Mouse (Mus musculus): ENCODE data around the gene Snf8. TPM values are rescaled to one million over a fixed set of nuclear protein-coding genes. Genes with fewer than 3 reads are reported as not detected.

Gene Snf8
- polyA plus RNA-seq, 1 experiment from 2014 or later: 142 TPM

GRCm38 (mm10) chr11:96005403-96006271 is 29.0 kb upstream of the Snf8 start, which contains the start of gene Igf2bp1:
Gene Igf2bp1, minus strand, starts transcription at chr11:96005940.
- Histone ChIP-seq H3K9me3 (no peaks in the 10 kb centered on the region), H3K27me3 (no peaks in the 10 kb centered on the region), H3K36me3 (no peaks in the 10 kb centered on the region), H3K4me1 (peaks cover 37% of the 10 kb centered on the region), H3K4me2 (replicated peaks) (peak within 1 kb of the TSS; percentile 82), H3K27ac (replicated peaks) (peak within 1 kb of the TSS; percentile 97), H3K4me3 (peak within 1 kb of the TSS; percentile 74), H3K9ac (replicated peaks) (peak within 1 kb of the TSS; percentile 64)
- peak; percentile 62 for ATAC-seq (replicated peaks)
- WGBS: under 1% methylated on average over 65 of the region's 74 CpGs

GRCm38 (mm10) chr11:96006367-96006851 is 28.3 kb upstream of the Snf8 start:
- Histone ChIP-seq H3K36me3 (no peaks in the 10 kb centered on the region), H3K27me3 (no peaks in the 10 kb centered on the region), H3K4me2 (replicated peaks) (peak overlapping the region; percentile 82), H3K9ac (replicated peaks) (peak overlapping the region; percentile 64), H3K9me3 (no peaks in the 10 kb centered on the region), H3K4me1 (peaks cover 31% of the 10 kb centered on the region), H3K27ac (replicated peaks) (peak overlapping the region; percentile 97), H3K4me3 (peak overlapping the region; percentile 74)
- ATAC-seq (replicated peaks): peak; percentile 44
- under 1% methylated on average over 33 of the region's 33 CpGs for WGBS

- H3K27me3 ChIP-seq: no peaks in the 10 kb centered on the region
- WGBS: under 1% methylated on average over 66 of the region's 67 CpGs
- ATAC-seq (replicated peaks): peak; percentile 79
- H3K27ac ChIP-seq (replicated peaks): peak overlapping the region; percentile 97
- peak overlapping the region; percentile 64 for H3K9ac ChIP-seq (replicated peaks)
- no peaks in the 10 kb centered on the region for H3K9me3 ChIP-seq
- peak overlapping the region; percentile 82 for H3K4me2 ChIP-seq (replicated peaks)
- peaks cover 25% of the 10 kb centered on the region for H3K4me1 ChIP-seq
- no peaks in the 10 kb centered on the region for H3K36me3 ChIP-seq
- H3K4me3 ChIP-seq: peak overlapping the region; percentile 74
Observed at GRCm38 (mm10) chr11:96006852-96007515, 27.7 kb upstream of the Snf8 start.

GRCm38 (mm10) chr11:96007516-96008235 is 27.0 kb upstream of the Snf8 start:
- Histone ChIP-seq H3K4me3 (peak overlapping the region; percentile 74), H3K9me3 (no peaks in the 10 kb centered on the region), H3K9ac (replicated peaks) (peak overlapping the region; percentile 64), H3K36me3 (no peaks in the 10 kb centered on the region), H3K27me3 (no peaks in the 10 kb centered on the region), H3K4me1 (peaks cover 18% of the 10 kb centered on the region), H3K4me2 (replicated peaks) (peak overlapping the region; percentile 82), H3K27ac (replicated peaks) (peak overlapping the region; percentile 97)
- ATAC-seq (replicated peaks): no peak; the same call in 1 of the 2 replicates
- under 1% methylated on average over 33 of the region's 33 CpGs for WGBS

GRCm38 (mm10) chr11:96008827-96009226 is 25.9 kb upstream of the Snf8 start:
- Histone ChIP-seq H3K9me3 (no peaks in the 10 kb centered on the region), H3K9ac (replicated peaks) (no peak overlapping the region), H3K27ac (replicated peaks) (no peak overlapping the region), H3K4me3 (no peak overlapping the region), H3K4me2 (replicated peaks) (no peak overlapping the region), H3K4me1 (peaks cover 9% of the 10 kb centered on the region; the same call in 1 of the 2 replicates), H3K36me3 (no peaks in the 10 kb centered on the region), H3K27me3 (no peaks in the 10 kb centered on the region)
- 0% methylated on average over 1 of the region's 1 CpGs for WGBS
- ATAC-seq (replicated peaks): no peak

- Histone ChIP-seq H3K27me3 (no peaks in the 10 kb centered on the region), H3K27ac (replicated peaks) (no peak overlapping the region), H3K9me3 (no peaks in the 10 kb centered on the region), H3K4me1 (0 out of 2 replicates have a peak, but pooled peaks cover 5% of the 10 kb centered on the region), H3K4me2 (replicated peaks) (no peak overlapping the region), H3K9ac (replicated peaks) (no peak overlapping the region), H3K36me3 (no peaks in the 10 kb centered on the region), H3K4me3 (no peak overlapping the region)
- WGBS: 9% methylated on average over 4 of the region's 8 CpGs
- ATAC-seq (replicated peaks): no peak
Observed at GRCm38 (mm10) chr11:96011982-96012381, 22.7 kb upstream of the Snf8 start.

- no peak for ATAC-seq (replicated peaks)
- Histone ChIP-seq H3K4me1 (no peaks in the 10 kb centered on the region), H3K27me3 (no peaks in the 10 kb centered on the region), H3K9ac (replicated peaks) (no peak overlapping the region), H3K4me3 (no peak overlapping the region), H3K9me3 (no peaks in the 10 kb centered on the region), H3K27ac (replicated peaks) (no peak overlapping the region), H3K4me2 (replicated peaks) (no peak overlapping the region), H3K36me3 (no peaks in the 10 kb centered on the region)
- WGBS: 49% methylated on average over 5 of the region's 5 CpGs
Observed at GRCm38 (mm10) chr11:96015421-96015820, 19.3 kb upstream of the Snf8 start.

GRCm38 (mm10) chr11:96017941-96018351 is 16.7 kb upstream of the Snf8 start:
- H3K9me3 ChIP-seq: no peaks in the 10 kb centered on the region
- H3K27me3 ChIP-seq: no peaks in the 10 kb centered on the region
- 13% methylated on average over 9 of the region's 9 CpGs for WGBS
- H3K4me1 ChIP-seq: no peaks in the 10 kb centered on the region
- no peak overlapping the region for H3K27ac ChIP-seq (replicated peaks)
- no peak overlapping the region for H3K9ac ChIP-seq (replicated peaks)
- H3K4me2 ChIP-seq (replicated peaks): no peak overlapping the region
- ATAC-seq (replicated peaks): no peak
- H3K36me3 ChIP-seq: no peaks in the 10 kb centered on the region
- H3K4me3 ChIP-seq: no peak overlapping the region

- H3K9me3 ChIP-seq: no peaks in the 10 kb centered on the region
- H3K4me3 ChIP-seq: no peak overlapping the region
- no peak for ATAC-seq (replicated peaks)
- no peak overlapping the region for H3K27ac ChIP-seq (replicated peaks)
- 78% methylated on average over 4 of the region's 4 CpGs for WGBS
- H3K36me3 ChIP-seq: no peaks in the 10 kb centered on the region
- H3K9ac ChIP-seq (replicated peaks): no peak overlapping the region
- H3K27me3 ChIP-seq: no peaks in the 10 kb centered on the region
- H3K4me1 ChIP-seq: no peaks in the 10 kb centered on the region
- no peak overlapping the region for H3K4me2 ChIP-seq (replicated peaks)
Observed at GRCm38 (mm10) chr11:96020622-96021021, 14.1 kb upstream of the Snf8 start.

GRCm38 (mm10) chr11:96028130-96028529 is 6.6 kb upstream of the Snf8 start:
- H3K36me3 ChIP-seq: no peaks in the 10 kb centered on the region
- no peak overlapping the region for H3K9ac ChIP-seq (replicated peaks)
- ATAC-seq (replicated peaks): no peak
- H3K27me3 ChIP-seq: 0 out of 2 replicates have a peak, but pooled peaks cover 5% of the 10 kb centered on the region
- H3K4me1 ChIP-seq: no peaks in the 10 kb centered on the region
- no peak overlapping the region for H3K4me3 ChIP-seq
- H3K9me3 ChIP-seq: no peaks in the 10 kb centered on the region
- 52% methylated on average over 5 of the region's 5 CpGs for WGBS
- H3K27ac ChIP-seq (replicated peaks): no peak overlapping the region
- H3K4me2 ChIP-seq (replicated peaks): no peak overlapping the region

- no peak overlapping the region for H3K4me2 ChIP-seq (replicated peaks)
- no peak for ATAC-seq (replicated peaks)
- no peak overlapping the region for H3K9ac ChIP-seq (replicated peaks)
- 83% methylated on average over 3 of the region's 3 CpGs for WGBS
- H3K9me3 ChIP-seq: no peaks in the 10 kb centered on the region
- no peak overlapping the region for H3K27ac ChIP-seq (replicated peaks)
- no peaks in the 10 kb centered on the region for H3K36me3 ChIP-seq
- peaks cover 9% of the 10 kb centered on the region for H3K4me1 ChIP-seq
- H3K27me3 ChIP-seq: 0 out of 2 replicates have a peak, but pooled peaks cover 5% of the 10 kb centered on the region
- no peak overlapping the region for H3K4me3 ChIP-seq
Observed at GRCm38 (mm10) chr11:96030571-96030970, 4.1 kb upstream of the Snf8 start.
